Mouse (Mus musculus): Measurements from ENCODE around the gene Gabrb2.

DNA sequence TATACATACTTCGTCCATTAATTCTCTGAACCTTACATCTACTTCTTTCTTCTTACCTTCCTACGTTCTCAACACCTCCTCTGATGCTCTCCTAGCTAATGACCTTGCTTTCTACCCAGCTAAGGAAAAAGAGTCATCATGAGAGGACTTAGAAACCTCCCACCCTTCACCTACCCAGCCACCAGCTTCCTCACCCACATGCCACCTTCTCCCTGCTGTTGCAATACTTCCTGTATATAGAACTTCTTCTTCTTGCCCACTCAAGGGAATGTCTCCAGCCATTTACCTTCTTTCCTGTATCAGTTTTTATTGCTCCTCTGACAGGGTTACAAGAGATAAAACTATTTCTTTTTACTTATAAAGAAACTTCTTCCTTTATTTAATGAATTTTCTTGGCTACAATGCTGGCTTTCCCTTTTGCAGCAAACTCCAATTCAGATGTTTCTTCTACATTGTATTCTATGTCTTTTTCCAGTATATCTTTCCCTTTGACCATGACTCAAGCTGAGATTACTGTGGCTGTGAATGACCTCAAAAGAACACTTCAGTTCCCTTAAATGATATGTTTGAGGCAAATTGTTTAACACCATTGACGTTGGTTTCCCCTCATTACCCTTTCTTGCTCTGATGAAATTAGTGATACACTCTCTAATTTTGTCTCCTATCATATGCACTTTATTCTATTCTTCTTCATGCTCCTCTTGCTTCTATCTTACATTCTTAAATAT is 155.8 kb downstream of the Gabrb2 start:
- TF ChIP-seq CTCF (conservative IDR thresholded peaks at IDR 0.05; ENCODE audit: low read length) (no peak), NANOG (IDR thresholded peaks at IDR 0.05; ENCODE audit: borderline replicate concordance, low read length) (no peak)
